Mouse (Mus musculus) heart, postnatal 0 days (tissue): ENCODE results near the gene Ssbp3.

Experiments used
- CTCF ChIP-seq: IDR thresholded peaks from 2 replicates; pipeline ENCODE4 v1.5.1; 2016; ENCODE audit warnings: antibody characterized with exemption, control low read depth, low read depth
- EP300 ChIP-seq: IDR thresholded peaks from 2 replicates; pipeline ENCODE4 v1.6.1; 2016; ENCODE audit warnings: antibody characterized with exemption, low read depth

DNA sequence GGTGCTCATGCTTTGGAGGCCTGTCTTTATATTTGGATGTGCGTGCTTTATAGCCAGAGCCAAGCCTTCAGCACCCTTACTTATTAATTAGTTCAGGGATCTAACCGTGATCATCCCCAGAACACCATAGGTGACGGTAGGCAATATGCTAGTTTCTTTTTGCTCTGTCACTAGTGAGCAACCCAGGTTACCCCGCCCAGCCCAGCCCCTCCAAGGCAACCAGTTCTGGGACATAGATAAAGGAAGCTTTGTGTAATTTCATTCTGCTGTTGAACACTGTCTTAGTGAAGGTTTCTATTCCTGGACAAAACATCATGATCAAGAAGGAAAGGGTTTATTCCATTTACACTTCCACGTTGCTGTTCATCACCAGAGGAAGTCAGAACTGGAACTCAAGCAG is 94.7 kb downstream of the Ssbp3 start:
- no peak for TF ChIP-seq CTCF
- no peak for TF ChIP-seq EP300
